Mouse (Mus musculus): ENCODE results near the gene Prss57.

Prss57 gene

GRCm38 (mm10) chr10:79815671-79816494 lies 25.1 kb upstream of the Prss57 start:
- peaks cover 2% of the 10 kb centered on the region; the same call in 1 of the 2 replicates for H3K27me3 ChIP-seq (ENCODE audit: insufficient read depth, low read length)
- H3K9me3 ChIP-seq (ENCODE audit: low read length), result peaks cover 5% of the 10 kb centered on the region; the same call in 1 of the 2 replicates
- TF ChIP-seq CTCF (conservative IDR thresholded peaks at IDR 0.05; ENCODE audit: low read length), result no peak
- TF ChIP-seq POU5F1 (IDR thresholded peaks at IDR 0.05; ENCODE audit: borderline replicate concordance, low read length), result no peak
- no peak for TF ChIP-seq NANOG (IDR thresholded peaks at IDR 0.05; ENCODE audit: borderline replicate concordance, low read length)
- H3K4me3 ChIP-seq (replicated peaks; ENCODE audit: low read length), result peak overlapping the region; percentile 32; the same call in 1 of the 2 replicates
- H3K4me1 ChIP-seq (replicated peaks; ENCODE audit: low read depth, low read length), result peaks cover 67% of the 10 kb centered on the region
- peaks cover 16% of the 10 kb centered on the region for H3K36me3 ChIP-seq (ENCODE audit: insufficient read depth, low read length)

DNA sequence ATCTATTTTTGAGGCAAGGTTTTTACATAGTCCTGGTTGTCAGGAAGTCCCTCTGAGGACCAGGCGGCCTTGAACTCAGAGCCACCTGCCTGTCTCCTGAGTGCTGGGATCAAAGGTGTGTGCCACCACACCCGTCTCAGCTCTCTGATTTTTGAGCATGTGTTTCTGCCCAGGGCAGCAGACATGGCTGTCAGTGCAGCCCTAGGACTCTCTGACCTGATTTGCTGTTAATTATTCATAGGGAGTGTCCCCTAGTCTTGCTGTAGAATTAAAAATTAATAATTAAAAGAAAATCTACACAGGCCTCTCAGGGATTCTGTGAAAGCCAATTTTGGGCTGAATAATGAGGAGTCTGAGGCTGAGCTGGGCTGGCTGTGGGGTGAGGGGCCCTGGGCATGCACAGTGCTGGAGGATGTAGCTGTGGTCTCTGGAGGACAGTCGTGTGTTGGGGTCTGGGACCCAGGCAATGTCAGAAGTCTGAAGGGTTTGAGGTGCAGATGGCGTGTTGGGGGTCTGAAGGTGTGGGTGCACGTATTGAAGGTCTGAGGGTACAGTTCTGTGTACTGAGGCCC lies 23.6 kb upstream of the Prss57 start:
- no peak overlapping the region for H3K4me3 ChIP-seq (replicated peaks; ENCODE audit: low read length)
- peaks cover 54% of the 10 kb centered on the region for H3K4me1 ChIP-seq (replicated peaks; ENCODE audit: low read depth, low read length)
- no peaks in the 10 kb centered on the region for H3K27me3 ChIP-seq (ENCODE audit: insufficient read depth, low read length)
- TF ChIP-seq CTCF (conservative IDR thresholded peaks at IDR 0.05; ENCODE audit: low read length) (no peak), POU5F1 (IDR thresholded peaks at IDR 0.05; ENCODE audit: borderline replicate concordance, low read length) (no peak), NANOG (IDR thresholded peaks at IDR 0.05; ENCODE audit: borderline replicate concordance, low read length) (no peak)
- H3K36me3 ChIP-seq (ENCODE audit: insufficient read depth, low read length), result peaks cover 24% of the 10 kb centered on the region
- peaks cover 5% of the 10 kb centered on the region; the same call in 1 of the 2 replicates for H3K9me3 ChIP-seq (ENCODE audit: low read length)

DNA sequence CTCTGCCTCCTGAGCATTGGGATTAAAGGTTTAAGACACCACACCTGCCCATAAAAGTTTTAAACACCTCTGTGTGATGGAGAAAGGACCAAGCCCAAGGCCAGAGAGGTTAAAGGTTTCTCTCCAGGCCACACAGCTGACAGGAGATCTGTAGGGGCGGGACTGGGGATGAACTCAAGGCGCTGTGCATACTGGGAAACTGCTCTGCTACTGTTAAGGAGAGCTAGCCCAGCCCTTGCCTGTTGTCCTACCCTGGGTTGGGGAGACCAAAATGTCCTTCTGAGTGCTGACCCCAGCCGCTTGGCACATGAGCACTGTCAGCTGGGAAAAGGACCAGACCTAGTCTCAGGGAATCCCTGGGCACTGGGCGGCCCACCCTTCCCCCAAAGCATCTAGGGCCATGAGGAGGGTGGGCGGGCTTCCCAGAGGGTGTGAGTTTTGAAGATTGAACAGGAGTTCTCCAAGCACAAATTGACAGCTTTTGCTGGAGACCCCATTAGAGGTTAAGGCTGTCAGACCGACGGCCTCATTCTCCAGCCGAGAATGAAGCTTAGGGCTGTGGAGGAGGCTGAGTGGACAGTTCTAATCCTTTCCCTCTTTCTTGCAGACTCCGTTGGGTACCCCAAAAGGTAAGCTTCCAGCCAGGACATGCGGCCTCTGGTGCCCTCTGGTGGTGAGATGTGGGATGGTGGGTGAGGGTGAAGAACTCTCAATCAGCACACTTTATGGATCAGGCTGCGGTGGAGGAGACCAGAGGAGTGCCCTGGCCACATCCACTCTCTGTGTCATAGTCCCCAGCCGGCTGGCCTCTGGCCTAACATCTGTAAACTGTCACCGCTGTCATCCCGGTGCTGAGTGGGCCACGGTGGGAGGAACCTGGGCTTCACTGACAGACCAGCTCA lies 21.2 kb upstream of the Prss57 start:
- Histone ChIP-seq H3K36me3 (ENCODE audit: insufficient read depth, low read length) (peaks cover 35% of the 10 kb centered on the region), H3K4me1 (replicated peaks; ENCODE audit: low read depth, low read length) (peaks cover 55% of the 10 kb centered on the region), H3K27me3 (ENCODE audit: insufficient read depth, low read length) (no peaks in the 10 kb centered on the region), H3K4me3 (replicated peaks; ENCODE audit: low read length) (0 out of 2 replicates have a peak overlapping the region, but pooled peaks have one; percentile 29), H3K9me3 (ENCODE audit: low read length) (peaks cover 5% of the 10 kb centered on the region; the same call in 1 of the 2 replicates)
- TF ChIP-seq POU5F1 (IDR thresholded peaks at IDR 0.05; ENCODE audit: borderline replicate concordance, low read length) (no peak), NANOG (IDR thresholded peaks at IDR 0.05; ENCODE audit: borderline replicate concordance, low read length) (no peak), CTCF (conservative IDR thresholded peaks at IDR 0.05; ENCODE audit: low read length) (peak; percentile 88)

DNA sequence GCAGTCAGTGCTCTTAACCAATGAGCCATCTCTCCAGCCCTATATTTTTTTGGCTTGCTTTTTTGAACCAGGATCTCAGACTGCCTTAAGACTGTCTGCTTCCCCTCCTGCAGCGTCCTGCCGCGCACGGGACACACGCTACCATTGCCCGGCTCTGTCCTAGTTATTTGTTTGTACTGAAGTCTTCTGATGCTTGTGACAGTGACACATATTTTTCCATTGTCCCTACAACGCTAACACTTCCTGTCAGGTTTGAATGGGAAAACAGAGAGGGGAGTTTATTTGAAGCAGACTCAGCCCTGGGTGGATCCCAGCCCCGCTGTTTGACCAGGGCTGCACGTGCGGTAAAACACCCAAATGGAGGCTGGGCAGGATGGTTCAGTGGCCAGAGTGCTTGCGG lies 18.0 kb upstream of the Prss57 start:
- peaks cover 28% of the 10 kb centered on the region for H3K36me3 ChIP-seq (ENCODE audit: insufficient read depth, low read length)
- no peak overlapping the region for H3K4me3 ChIP-seq (replicated peaks; ENCODE audit: low read length)
- H3K9me3 ChIP-seq (ENCODE audit: low read length), result peaks cover 5% of the 10 kb centered on the region; the same call in 1 of the 2 replicates
- no peak for TF ChIP-seq POU5F1 (IDR thresholded peaks at IDR 0.05; ENCODE audit: borderline replicate concordance, low read length)
- no peak for TF ChIP-seq CTCF (conservative IDR thresholded peaks at IDR 0.05; ENCODE audit: low read length)
- TF ChIP-seq NANOG (IDR thresholded peaks at IDR 0.05; ENCODE audit: borderline replicate concordance, low read length), result no peak
- H3K4me1 ChIP-seq (replicated peaks; ENCODE audit: low read depth, low read length), result peaks cover 67% of the 10 kb centered on the region
- H3K27me3 ChIP-seq (ENCODE audit: insufficient read depth, low read length), result peaks cover 4% of the 10 kb centered on the region; the same call in 1 of the 2 replicates

DNA sequence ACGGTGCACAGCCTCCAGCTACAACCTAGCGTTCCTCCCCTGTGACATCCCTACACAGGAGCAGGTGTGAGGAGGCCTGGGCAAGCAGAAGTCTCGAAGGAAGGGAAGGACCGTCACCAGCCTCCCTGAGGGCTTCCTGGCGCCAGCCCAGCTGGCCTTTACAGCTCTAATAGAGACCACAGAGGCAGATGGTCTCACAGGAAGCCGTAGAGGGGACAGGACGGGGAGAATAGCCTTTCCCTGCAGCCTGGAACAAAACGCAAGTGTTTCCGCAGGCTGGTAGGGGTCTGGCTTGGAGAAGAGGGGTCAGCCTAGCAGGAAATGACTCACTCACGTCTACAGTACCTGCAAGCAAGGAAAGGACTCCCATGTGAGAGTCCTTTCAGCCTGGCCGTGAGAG lies 17.1 kb upstream of the Prss57 start:
- Histone ChIP-seq H3K36me3 (ENCODE audit: insufficient read depth, low read length) (peaks cover 28% of the 10 kb centered on the region), H3K4me1 (replicated peaks; ENCODE audit: low read depth, low read length) (peaks cover 75% of the 10 kb centered on the region), H3K4me3 (replicated peaks; ENCODE audit: low read length) (no peak overlapping the region), H3K27me3 (ENCODE audit: insufficient read depth, low read length) (peaks cover 4% of the 10 kb centered on the region; the same call in 1 of the 2 replicates), H3K9me3 (ENCODE audit: low read length) (peaks cover 5% of the 10 kb centered on the region; the same call in 1 of the 2 replicates)
- TF ChIP-seq CTCF (conservative IDR thresholded peaks at IDR 0.05; ENCODE audit: low read length) (no peak), NANOG (IDR thresholded peaks at IDR 0.05; ENCODE audit: borderline replicate concordance, low read length) (no peak), POU5F1 (IDR thresholded peaks at IDR 0.05; ENCODE audit: borderline replicate concordance, low read length) (no peak)

DNA sequence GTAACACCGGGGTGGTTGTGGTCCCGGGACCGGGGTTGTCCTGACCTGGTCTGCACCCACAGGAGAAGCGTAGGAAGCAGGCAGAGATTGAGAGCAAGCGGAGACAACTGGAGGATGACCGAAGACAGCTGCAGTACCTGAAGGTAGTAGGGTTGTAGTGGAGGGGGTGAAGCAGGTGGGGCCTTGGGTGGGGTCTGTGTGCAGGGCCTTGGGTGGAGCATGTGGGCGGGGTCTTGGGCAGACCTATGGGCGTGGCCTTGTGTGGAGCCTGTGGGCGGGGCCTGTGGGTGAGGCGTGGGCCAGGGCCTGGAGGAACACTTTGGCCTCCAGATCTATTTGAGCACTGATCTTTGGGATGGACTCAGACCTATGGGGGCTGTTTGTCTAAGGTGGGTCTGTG lies 16.2 kb upstream of the Prss57 start:
- TF ChIP-seq CTCF (conservative IDR thresholded peaks at IDR 0.05; ENCODE audit: low read length) (no peak), POU5F1 (IDR thresholded peaks at IDR 0.05; ENCODE audit: borderline replicate concordance, low read length) (no peak), NANOG (IDR thresholded peaks at IDR 0.05; ENCODE audit: borderline replicate concordance, low read length) (no peak)
- Histone ChIP-seq H3K36me3 (ENCODE audit: insufficient read depth, low read length) (peaks cover 26% of the 10 kb centered on the region), H3K4me3 (replicated peaks; ENCODE audit: low read length) (no peak overlapping the region), H3K4me1 (replicated peaks; ENCODE audit: low read depth, low read length) (peaks cover 79% of the 10 kb centered on the region), H3K27me3 (ENCODE audit: insufficient read depth, low read length) (peaks cover 4% of the 10 kb centered on the region; the same call in 1 of the 2 replicates), H3K9me3 (ENCODE audit: low read length) (peaks cover 5% of the 10 kb centered on the region; the same call in 1 of the 2 replicates)

DNA sequence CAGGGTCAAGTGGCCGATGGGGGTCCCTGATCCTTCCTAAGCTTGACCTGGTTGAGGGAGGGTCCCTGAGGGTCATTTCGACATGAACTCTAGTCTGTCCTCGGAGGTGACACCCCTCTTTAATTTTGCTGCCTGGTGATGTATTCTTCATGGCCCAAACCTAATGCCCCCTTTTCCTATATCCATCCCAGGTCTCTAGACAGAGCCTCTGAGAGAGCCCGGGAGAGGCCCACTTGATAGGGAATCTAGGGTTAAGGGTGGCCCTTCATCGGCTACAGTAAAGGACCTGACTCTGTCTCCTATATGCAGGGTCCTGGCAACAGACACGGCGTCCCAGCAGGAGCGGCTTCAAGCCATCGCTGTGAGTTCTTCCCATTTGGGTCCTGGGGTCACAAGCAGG lies 15.6 kb upstream of the Prss57 start:
- Histone ChIP-seq H3K4me1 (replicated peaks; ENCODE audit: low read depth, low read length) (peaks cover 81% of the 10 kb centered on the region), H3K36me3 (ENCODE audit: insufficient read depth, low read length) (peaks cover 20% of the 10 kb centered on the region), H3K27me3 (ENCODE audit: insufficient read depth, low read length) (peaks cover 4% of the 10 kb centered on the region; the same call in 1 of the 2 replicates), H3K4me3 (replicated peaks; ENCODE audit: low read length) (peak overlapping the region; percentile 57), H3K9me3 (ENCODE audit: low read length) (no peaks in the 10 kb centered on the region)
- TF ChIP-seq CTCF (conservative IDR thresholded peaks at IDR 0.05; ENCODE audit: low read length) (no peak), POU5F1 (IDR thresholded peaks at IDR 0.05; ENCODE audit: borderline replicate concordance, low read length) (no peak), NANOG (IDR thresholded peaks at IDR 0.05; ENCODE audit: borderline replicate concordance, low read length) (no peak)
